In genomic region chr8:45540513-45540912, GRCm38 (mm10) we compare ENCODE assay signal across 17 mouse cellular contexts. TPM values are rescaled to one million over a fixed set of nuclear protein-coding genes. Genes with fewer than 3 reads are reported as not detected.
A peak's percentile ranks its signal among the peaks of the same experiment; 100 is the strongest.
DNase-seq lines count a peak whose midpoint lies in the region; ATAC-seq lines count a peak whose summit lies in the region.
"Had no signal": no experiment of that assay in that cellular context is flagged by ENCODE, and none has a peak within 500 bp of the region (broad histone marks: within the 10 kb centered on the region; RNA-seq: fewer than 3 reads in every experiment).

No protein-coding gene starts in this region.

- no peak overlapping the region for H3K4me2 ChIP-seq in hindbrain, embryonic 14.5 days (replicated peaks)
- no peak overlapping the region for H3K4me2 ChIP-seq in embryonic facial prominence, embryonic 11.5 days (ENCODE audit: low read depth, low read length)
- H3K4me2 ChIP-seq: forebrain, embryonic 12.5 days; heart, embryonic 12.5 days had no signal

- H3K27ac ChIP-seq in hindbrain, embryonic 14.5 days, result 0 out of 2 replicates have a peak overlapping the region, but pooled peaks have one; percentile 24
- no peak overlapping the region for H3K27ac ChIP-seq in hindbrain, embryonic 10.5 days
- no peak overlapping the region for H3K27ac ChIP-seq in embryonic facial prominence, embryonic 11.5 days (replicated peaks; ENCODE audit: low read depth, low read length)
- H3K27ac ChIP-seq: forebrain, embryonic 12.5 days; gastrocnemius, adult 2 months; limb, embryonic 10.5 days had no signal

- no peak for DNase-seq in hindbrain, embryonic 14.5 days (ENCODE audit: low spot score)
- DNase-seq in hindbrain, embryonic 10.5 days (ENCODE audit: low spot score), result no peak
- peak; percentile 2 for DNase-seq in lung, postnatal 36 days
- no peak for DNase-seq in lung, postnatal 10 days
- DNase-seq in embryonic facial prominence, embryonic 11.5 days (ENCODE audit: low spot score), result peak; percentile 33
- no peak for DNase-seq in right cerebral cortex, adult 2 months (ENCODE audit: low spot score in 2 of 2)
- DNase-seq: cerebellum, adult 8-10 months; gastrocnemius, adult 2 months; kidney, adult 18-20 months; kidney, postnatal 25 days; liver, postnatal 0 days; midbrain, embryonic 14.5 days had no signal

- no peak for ATAC-seq in hindbrain, embryonic 14.5 days (ENCODE audit: low FRiP score)
- no peak for ATAC-seq in embryonic facial prominence, embryonic 11.5 days (replicated peaks; ENCODE audit: insufficient number of reproducible peaks, low FRiP score, low TSS enrichment, low read depth)
- ATAC-seq in cerebellum, adult (ENCODE audit: insufficient number of reproducible peaks, low FRiP score, low TSS enrichment), result no peak
- ATAC-seq: liver, postnatal 0 days; Patski had no signal

- 59% methylated on average over 5 of the region's 5 CpGs for WGBS in hindbrain, embryonic 14.5 days
- WGBS in hindbrain, embryonic 10.5 days, result 65% methylated on average over 5 of the region's 5 CpGs
- WGBS in embryonic facial prominence, embryonic 11.5 days, result 42% methylated on average over 5 of the region's 5 CpGs

- no peak overlapping the region for H3K4me3 ChIP-seq in hindbrain, embryonic 14.5 days (replicated peaks; ENCODE audit: low read length)
- H3K4me3 ChIP-seq in hindbrain, embryonic 10.5 days, result no peak overlapping the region
- H3K4me3 ChIP-seq in embryonic facial prominence, embryonic 11.5 days (ENCODE audit: low read depth, low read length), result no peak overlapping the region
- H3K4me3 ChIP-seq: forebrain, embryonic 12.5 days; gastrocnemius, adult 2 months; heart, embryonic 12.5 days; limb, embryonic 10.5 days had no signal

- no peaks in the 10 kb centered on the region for H3K27me3 ChIP-seq in hindbrain, embryonic 14.5 days (ENCODE audit: control insufficient read depth, insufficient read depth, low read length)
- no peaks in the 10 kb centered on the region for H3K27me3 ChIP-seq in hindbrain, embryonic 10.5 days (ENCODE audit: insufficient read depth, poor library complexity, severe bottlenecking)
- no peaks in the 10 kb centered on the region for H3K27me3 ChIP-seq in embryonic facial prominence, embryonic 11.5 days (ENCODE audit: control insufficient read depth, insufficient read depth, low read length)
- H3K27me3 ChIP-seq: forebrain, embryonic 12.5 days; heart, embryonic 12.5 days; Patski had no signal

- H3K9me3 ChIP-seq in hindbrain, embryonic 14.5 days (ENCODE audit: control insufficient read depth, low read length), result no peaks in the 10 kb centered on the region
- H3K9me3 ChIP-seq in hindbrain, embryonic 10.5 days, result no peaks in the 10 kb centered on the region
- H3K9me3 ChIP-seq in embryonic facial prominence, embryonic 11.5 days (replicated peaks; ENCODE audit: control insufficient read depth, low read length), result no peaks in the 10 kb centered on the region
- H3K9me3 ChIP-seq: forebrain, embryonic 12.5 days; heart, embryonic 12.5 days; limb, embryonic 10.5 days had no signal

- peaks cover 17% of the 10 kb centered on the region for H3K4me1 ChIP-seq in hindbrain, embryonic 14.5 days (replicated peaks; ENCODE audit: control insufficient read depth, insufficient read depth, low read length)
- H3K4me1 ChIP-seq in hindbrain, embryonic 10.5 days (replicated peaks), result peaks cover 19% of the 10 kb centered on the region
- H3K4me1 ChIP-seq in embryonic facial prominence, embryonic 11.5 days (ENCODE audit: control insufficient read depth, insufficient read depth, low read length), result no peaks in the 10 kb centered on the region

- H3K36me3 ChIP-seq in hindbrain, embryonic 14.5 days (replicated peaks; ENCODE audit: control insufficient read depth, insufficient read depth), result no peaks in the 10 kb centered on the region
- H3K36me3 ChIP-seq in hindbrain, embryonic 10.5 days, result no peaks in the 10 kb centered on the region
- H3K36me3 ChIP-seq in embryonic facial prominence, embryonic 11.5 days (replicated peaks; ENCODE audit: control insufficient read depth, insufficient read depth, low read depth, low read length), result no peaks in the 10 kb centered on the region
- H3K36me3 ChIP-seq: forebrain, embryonic 12.5 days; heart, embryonic 12.5 days; limb, embryonic 10.5 days had no signal

- H3K9ac ChIP-seq in hindbrain, embryonic 14.5 days, result no peak overlapping the region
- no peak overlapping the region for H3K9ac ChIP-seq in embryonic facial prominence, embryonic 11.5 days (replicated peaks; ENCODE audit: low read length)
- H3K9ac ChIP-seq: forebrain, embryonic 12.5 days; heart, embryonic 12.5 days; liver, postnatal 0 days had no signal

RNA-seq across cellular contexts. Expression of gene Sorbs2, which starts 32.9 kb away (rescaled TPM):
- 65.0 and 69.1 TPM in 2 replicates for polyA plus RNA-seq in hindbrain, embryonic 14.5 days (2014; fragmentation: Nextera tagmentation; extraction: Ambion mirVana)
- 30.8 and 36.9 TPM in 2 replicates for polyA plus RNA-seq in hindbrain, embryonic 10.5 days (2016; fragmentation: Nextera tagmentation; extraction: Ambion mirVana)
- 23.9 and 26.6 TPM in 2 replicates for polyA plus RNA-seq in embryonic facial prominence, embryonic 11.5 days (2014; fragmentation: Nextera tagmentation; extraction: Ambion mirVana)

Comparison
In these comparisons a context has a peak if more than half of its experiments do, and no peak if none do; other contexts are left out.
1. DNase-seq: peak in lung, postnatal 36 days (single experiment) and embryonic facial prominence, embryonic 11.5 days (single experiment); none in hindbrain, embryonic 14.5 days (single experiment), hindbrain, embryonic 10.5 days (single experiment), lung, postnatal 10 days (single experiment) and right cerebral cortex, adult 2 months (0 of 2).